Mouse (Mus musculus) spleen, adult 2 months (tissue): Measurements from ENCODE around the gene Mmp20.

Experiments
- CTCF ChIP-seq: fragments of 200-500 bp; IDR thresholded peaks from 2 replicates; pipeline ENCODE4 v1.5.1; 2011; ENCODE audit warnings: mild to moderate bottlenecking, inconsistent platforms; ENCODE audit not compliant: insufficient read depth, insufficient read length, insufficient replicate concordance; ENCODE audit errors: extremely low read depth
- POLR2A ChIP-seq: fragments of 200-500 bp; IDR thresholded peaks from 2 replicates; pipeline ENCODE4 v1.6.1; 2011; ENCODE audit warnings: low read depth, low read length, inconsistent platforms

DNA sequence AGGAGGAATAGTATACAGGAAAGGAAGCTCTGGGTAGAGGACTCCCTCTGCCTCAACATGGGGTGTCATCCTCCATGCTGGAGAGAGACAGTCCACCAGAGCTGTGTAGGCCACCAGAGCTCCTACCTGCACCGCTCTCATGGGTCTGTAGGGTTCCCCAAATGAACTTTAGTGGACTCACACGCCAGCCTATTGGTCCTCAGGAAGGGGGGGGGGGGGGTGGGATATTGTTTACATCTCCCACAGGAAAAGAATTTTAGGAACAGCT is 86.8 kb downstream of the Mmp20 start:
- no peak for TF ChIP-seq POLR2A
- TF ChIP-seq CTCF: no peak
